Mouse (Mus musculus) regulatory T cell (primary cell): ENCODE data around the gene Amph.

ENCODE experiments used
- in situ Hi-C: fragments of 300-600 bp; cut with MboI, MseI; formaldehyde crosslinking; loops from one replicate; pipeline ENCODE4 v1.15.1; 2025; ENCODE audit warnings: high pct_unique_total_duplicates

The Amph gene

GRCm38 (mm10) chr13:19138550-19138949 lies 190.5 kb downstream of the Amph start:
- in situ Hi-C loops = no loop called here

- in situ Hi-C loops = no loop called here
Observed at GRCm38 (mm10) chr13:19139104-19139503, 191.1 kb downstream of the Amph start.

- in situ Hi-C loops = no loop called here
Observed at GRCm38 (mm10) chr13:19139771-19140170, 191.8 kb downstream of the Amph start.

GRCm38 (mm10) chr13:19143766-19144165 lies 195.8 kb downstream of the Amph start:
- in situ Hi-C loops = no loop called here

GRCm38 (mm10) chr13:19147468-19147867 lies 199.5 kb downstream of the Amph start:
- in situ Hi-C loops = no loop called here

GRCm38 (mm10) chr13:19149574-19149973 lies 201.6 kb downstream of the Amph start:
- in situ Hi-C loops = no loop called here

GRCm38 (mm10) chr13:19150438-19151301 lies 202.7 kb downstream of the Amph start:
- in situ Hi-C loops = no loop called here

- in situ Hi-C loops = no loop called here
Observed at GRCm38 (mm10) chr13:19152126-19152525, 204.1 kb downstream of the Amph start.

- in situ Hi-C loops = no loop called here
Observed at GRCm38 (mm10) chr13:19158484-19158883, 210.5 kb downstream of the Amph start.

- in situ Hi-C loops = loop anchor here (10.0 kb wide), 1 partner anchor 524 kb away; no protein-coding TSS in a partner anchor
Observed at GRCm38 (mm10) chr13:19160616-19161015, 212.6 kb downstream of the Amph start.

GRCm38 (mm10) chr13:19161111-19161510 lies 213.1 kb downstream of the Amph start:
- in situ Hi-C loops = loop anchor here (10.0 kb wide), 1 partner anchor 524 kb away; no protein-coding TSS in a partner anchor

- in situ Hi-C loops = loop anchor here (10.0 kb wide), 1 partner anchor 523 kb away; no protein-coding TSS in a partner anchor
Observed at GRCm38 (mm10) chr13:19162120-19162519, 214.1 kb downstream of the Amph start.

- in situ Hi-C loops = loop anchor here (5.0 to 10.0 kb wide), 3 partner anchors 35 to 257 kb away; no protein-coding TSS in a partner anchor
Observed at GRCm38 (mm10) chr13:19177662-19178259, 229.8 kb downstream of the Amph start.

- in situ Hi-C loops = loop anchor here (5.0 to 10.0 kb wide), 3 partner anchors 34 to 256 kb away; no protein-coding TSS in a partner anchor
Observed at GRCm38 (mm10) chr13:19178351-19178750, 230.3 kb downstream of the Amph start.

GRCm38 (mm10) chr13:19182259-19182658 lies 234.3 kb downstream of the Amph start:
- in situ Hi-C loops = no loop called here

GRCm38 (mm10) chr13:19190052-19190451 lies 242.0 kb downstream of the Amph start:
- in situ Hi-C loops = no loop called here

- in situ Hi-C loops = no loop called here
Observed at GRCm38 (mm10) chr13:19194803-19195202, 246.8 kb downstream of the Amph start.

- in situ Hi-C loops = no loop called here
Observed at GRCm38 (mm10) chr13:19195456-19195855, 247.5 kb downstream of the Amph start.
